Mouse (Mus musculus): ENCODE measurements around the gene Iltifb. TPM values are rescaled to one million over a fixed set of nuclear protein-coding genes. Genes with fewer than 3 reads are reported as not detected.
"Not testable (repeated sequence)": the region's sequence is repeated elsewhere in the genome, so short reads cannot be mapped to it uniquely, and the experiment has no call there.

Iltifb gene
- polyA plus RNA-seq (2012; rRNA removed) = 0.16 TPM in 1 of 2 replicates, not detected in the other

DNA sequence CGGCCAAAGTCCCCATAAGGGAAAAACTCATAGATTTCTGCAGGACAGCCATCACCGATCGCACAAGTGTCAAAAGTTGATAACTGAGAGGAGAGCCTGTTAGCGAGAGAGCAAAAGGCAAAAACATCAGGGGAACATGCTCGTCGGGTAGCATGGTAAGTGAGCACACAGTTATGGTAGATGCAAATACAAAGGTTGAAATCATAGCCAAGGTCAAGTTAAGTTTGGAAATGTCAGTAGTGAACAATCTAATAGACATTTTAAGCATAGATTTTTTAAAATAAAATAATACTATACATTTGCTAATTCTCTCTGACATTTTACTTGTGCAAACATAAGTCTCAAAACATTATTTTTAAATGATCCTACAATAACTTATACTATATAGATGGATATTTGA is at the start of gene Iltifb:
Gene Iltifb (minus strand): TSS at position 101 of the 400 bp plus-strand sequence.
- TF ChIP-seq POLR2A (IDR thresholded peaks at IDR 0.05; ENCODE audit: low read depth, low read length) (no peak), CTCF (IDR thresholded peaks at IDR 0.05; ENCODE audit: extremely low read depth, insufficient read length, insufficient replicate concordance, low read depth, low read length) (no peak)
- H3K27me3 ChIP-seq (ENCODE audit: control insufficient read depth, insufficient read depth, low read length) = no peaks in the 10 kb centered on the region
- no peaks in the 10 kb centered on the region for H3K36me3 ChIP-seq (ENCODE audit: control insufficient read depth, insufficient read depth, low read length)
- WGBS = 88% methylated on average over 6 of the region's 6 CpGs
- no peak within 1 kb of the TSS for H3K4me3 ChIP-seq (ENCODE audit: low read depth, low read length)
- H3K4me1 ChIP-seq (ENCODE audit: control insufficient read depth, insufficient read depth, insufficient read length, low read length) = no peaks in the 10 kb centered on the region
- no peak within 1 kb of the TSS for H3K27ac ChIP-seq (ENCODE audit: insufficient read depth, low read depth, low read length)

DNA sequence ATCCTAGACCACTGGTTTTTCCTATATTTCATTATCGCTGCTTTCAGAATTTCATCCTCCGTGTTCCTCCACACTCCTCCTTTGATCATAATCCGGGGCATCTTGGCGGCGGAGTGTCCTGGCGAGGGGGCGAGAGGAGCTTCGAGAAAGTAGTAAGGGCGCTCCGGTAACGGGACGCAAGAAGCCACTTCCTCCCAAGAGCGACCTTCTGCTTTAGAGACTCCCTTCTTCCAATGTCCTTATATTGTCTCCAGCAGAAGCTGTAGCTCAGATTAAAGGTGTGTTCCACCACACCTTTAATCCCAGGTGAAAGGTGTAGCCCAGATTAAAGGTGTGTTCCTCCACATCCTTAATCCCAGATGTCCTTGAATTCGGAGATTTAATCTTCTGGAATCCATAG is 48.3 kb upstream of the Iltifb start, which contains the start of gene Gm9046:
Gene Gm9046 (minus strand): TSS at position 101 of the 400 bp plus-strand sequence.
- not testable (repeated sequence) for H3K36me3 ChIP-seq (ENCODE audit: control insufficient read depth, insufficient read depth, low read length); H3K4me1 ChIP-seq (ENCODE audit: control insufficient read depth, insufficient read depth, insufficient read length, low read length); H3K27me3 ChIP-seq (ENCODE audit: control insufficient read depth, insufficient read depth, low read length); H3K4me3 ChIP-seq (ENCODE audit: low read depth, low read length); H3K27ac ChIP-seq (ENCODE audit: insufficient read depth, low read depth, low read length)
- WGBS = no CpG with 5 or more reads among the region's 14 CpGs

DNA sequence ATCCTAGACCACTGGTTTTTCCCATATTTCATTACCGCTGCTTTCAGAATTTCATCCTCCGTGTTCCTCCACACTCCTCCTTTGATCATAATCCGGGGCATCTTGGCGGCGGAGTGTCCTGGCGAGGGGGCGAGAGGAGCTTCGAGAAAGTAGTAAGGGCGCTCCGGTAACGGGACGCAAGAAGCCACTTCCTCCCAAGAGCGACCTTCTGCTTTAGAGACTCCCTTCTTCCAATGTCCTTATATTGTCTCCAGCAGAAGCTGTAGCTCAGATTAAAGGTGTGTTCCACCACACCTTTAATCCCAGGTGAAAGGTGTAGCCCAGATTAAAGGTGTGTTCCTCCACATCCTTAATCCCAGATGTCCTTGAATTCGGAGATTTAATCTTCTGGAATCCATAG is 42.9 kb upstream of the Iltifb start, which contains the start of gene Gm9045:
Gene Gm9045 (minus strand): TSS at position 101 of the 400 bp plus-strand sequence.
- no CpG with 5 or more reads among the region's 14 CpGs for WGBS
- H3K4me3 ChIP-seq (ENCODE audit: low read depth, low read length); H3K27ac ChIP-seq (ENCODE audit: insufficient read depth, low read depth, low read length); H3K4me1 ChIP-seq (ENCODE audit: control insufficient read depth, insufficient read depth, insufficient read length, low read length); H3K36me3 ChIP-seq (ENCODE audit: control insufficient read depth, insufficient read depth, low read length); H3K27me3 ChIP-seq (ENCODE audit: control insufficient read depth, insufficient read depth, low read length): not testable (repeated sequence)

DNA sequence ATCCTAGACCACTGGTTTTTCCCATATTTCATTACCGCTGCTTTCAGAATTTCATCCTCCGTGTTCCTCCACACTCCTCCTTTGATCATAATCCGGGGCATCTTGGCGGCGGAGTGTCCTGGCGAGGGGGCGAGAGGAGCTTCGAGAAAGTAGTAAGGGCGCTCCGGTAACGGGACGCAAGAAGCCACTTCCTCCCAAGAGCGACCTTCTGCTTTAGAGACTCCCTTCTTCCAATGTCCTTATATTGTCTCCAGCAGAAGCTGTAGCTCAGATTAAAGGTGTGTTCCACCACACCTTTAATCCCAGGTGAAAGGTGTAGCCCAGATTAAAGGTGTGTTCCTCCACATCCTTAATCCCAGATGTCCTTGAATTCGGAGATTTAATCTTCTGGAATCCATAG is 37.5 kb upstream of the Iltifb start, which contains the start of gene Gm9044:
Gene Gm9044 (minus strand): TSS at position 101 of the 400 bp plus-strand sequence.
- WGBS = no CpG with 5 or more reads among the region's 14 CpGs
- not testable (repeated sequence) for H3K27me3 ChIP-seq (ENCODE audit: control insufficient read depth, insufficient read depth, low read length); H3K4me1 ChIP-seq (ENCODE audit: control insufficient read depth, insufficient read depth, insufficient read length, low read length); H3K4me3 ChIP-seq (ENCODE audit: low read depth, low read length); H3K27ac ChIP-seq (ENCODE audit: insufficient read depth, low read depth, low read length); H3K36me3 ChIP-seq (ENCODE audit: control insufficient read depth, insufficient read depth, low read length)

GRCm38 (mm10) chr10:118326869-118327268 is 32.0 kb upstream of the Iltifb start, which contains the start of gene Gm9040:
TSS of gene Gm9040 (minus strand) at chr10:118326969.
- WGBS = no CpG with 5 or more reads among the region's 11 CpGs
- H3K36me3 ChIP-seq (ENCODE audit: control insufficient read depth, insufficient read depth, low read length); H3K4me1 ChIP-seq (ENCODE audit: control insufficient read depth, insufficient read depth, insufficient read length, low read length); H3K27me3 ChIP-seq (ENCODE audit: control insufficient read depth, insufficient read depth, low read length); H3K27ac ChIP-seq (ENCODE audit: insufficient read depth, low read depth, low read length); H3K4me3 ChIP-seq (ENCODE audit: low read depth, low read length): not testable (repeated sequence)

DNA sequence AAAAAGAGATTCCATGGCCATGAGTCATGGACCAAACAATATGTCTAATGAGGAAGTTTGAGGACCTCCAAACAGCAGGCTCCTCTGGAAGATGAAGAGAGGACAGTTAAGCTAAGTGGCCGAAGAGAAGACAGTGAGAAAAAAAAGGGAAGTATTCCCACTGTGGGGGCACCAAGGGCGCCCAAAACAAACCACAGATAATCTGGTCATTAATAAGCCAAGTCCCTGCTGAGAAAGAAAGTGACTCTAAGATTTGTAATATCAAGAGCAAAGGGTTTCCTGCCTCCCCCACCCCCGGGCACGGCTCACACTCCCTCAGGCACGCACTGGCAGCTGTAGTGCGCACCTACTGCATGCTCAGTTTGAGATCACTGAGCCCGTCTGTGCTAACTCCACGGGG is 24.2 kb upstream of the Iltifb start:
- WGBS = 77% methylated on average over 8 of the region's 8 CpGs
- TF ChIP-seq CTCF (IDR thresholded peaks at IDR 0.05; ENCODE audit: extremely low read depth, insufficient read length, insufficient replicate concordance, low read depth, low read length) = no peak
- no peak for TF ChIP-seq POLR2A (IDR thresholded peaks at IDR 0.05; ENCODE audit: low read depth, low read length)
- H3K4me3 ChIP-seq (ENCODE audit: low read depth, low read length) = no peak overlapping the region
- no peaks in the 10 kb centered on the region for H3K4me1 ChIP-seq (ENCODE audit: control insufficient read depth, insufficient read depth, insufficient read length, low read length)
- H3K36me3 ChIP-seq (ENCODE audit: control insufficient read depth, insufficient read depth, low read length) = no peaks in the 10 kb centered on the region
- no peak overlapping the region for H3K27ac ChIP-seq (ENCODE audit: insufficient read depth, low read depth, low read length)
- no peaks in the 10 kb centered on the region; the same call in 1 of the 2 replicates for H3K27me3 ChIP-seq (ENCODE audit: control insufficient read depth, insufficient read depth, low read length)

GRCm38 (mm10) chr10:118302133-118302532 is 7.3 kb upstream of the Iltifb start:
- not testable (repeated sequence) for H3K27ac ChIP-seq (ENCODE audit: insufficient read depth, low read depth, low read length); H3K36me3 ChIP-seq (ENCODE audit: control insufficient read depth, insufficient read depth, low read length); H3K4me1 ChIP-seq (ENCODE audit: control insufficient read depth, insufficient read depth, insufficient read length, low read length); H3K4me3 ChIP-seq (ENCODE audit: low read depth, low read length); H3K27me3 ChIP-seq (ENCODE audit: control insufficient read depth, insufficient read depth, low read length)
- 37% methylated on average over 2 of the region's 2 CpGs for WGBS

DNA sequence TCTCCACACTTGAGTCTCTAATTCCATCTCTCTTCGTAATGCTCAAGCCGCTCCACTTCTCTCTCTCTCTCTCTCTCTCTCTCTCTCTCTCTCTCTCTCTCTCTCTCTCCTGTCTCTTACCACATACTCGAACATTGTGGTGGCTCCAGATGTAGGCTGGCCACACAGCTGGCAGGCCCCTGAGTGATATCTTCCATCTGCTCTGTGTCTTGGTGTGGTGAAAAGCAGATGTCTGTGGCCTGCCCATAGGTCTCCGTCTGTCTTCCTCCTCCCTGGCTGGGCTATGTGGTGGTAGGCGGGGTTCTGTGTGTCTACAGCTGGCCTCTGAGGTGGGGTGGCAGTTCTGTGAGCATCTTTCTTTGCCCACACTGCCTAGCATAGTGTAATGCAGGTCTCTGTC is 11.8 kb downstream of the Iltifb start:
- not testable (repeated sequence) for H3K4me3 ChIP-seq (ENCODE audit: low read depth, low read length); H3K4me1 ChIP-seq (ENCODE audit: control insufficient read depth, insufficient read depth, insufficient read length, low read length); H3K27me3 ChIP-seq (ENCODE audit: control insufficient read depth, insufficient read depth, low read length); H3K27ac ChIP-seq (ENCODE audit: insufficient read depth, low read depth, low read length); H3K36me3 ChIP-seq (ENCODE audit: control insufficient read depth, insufficient read depth, low read length)
- WGBS = 82% methylated on average over 2 of the region's 5 CpGs

GRCm38 (mm10) chr10:118282565-118282964 is 12.3 kb downstream of the Iltifb start:
- H3K27me3 ChIP-seq (ENCODE audit: control insufficient read depth, insufficient read depth, low read length); H3K4me3 ChIP-seq (ENCODE audit: low read depth, low read length); H3K36me3 ChIP-seq (ENCODE audit: control insufficient read depth, insufficient read depth, low read length); H3K27ac ChIP-seq (ENCODE audit: insufficient read depth, low read depth, low read length); H3K4me1 ChIP-seq (ENCODE audit: control insufficient read depth, insufficient read depth, insufficient read length, low read length): not testable (repeated sequence)
- WGBS = 70% methylated on average over 7 of the region's 7 CpGs

DNA sequence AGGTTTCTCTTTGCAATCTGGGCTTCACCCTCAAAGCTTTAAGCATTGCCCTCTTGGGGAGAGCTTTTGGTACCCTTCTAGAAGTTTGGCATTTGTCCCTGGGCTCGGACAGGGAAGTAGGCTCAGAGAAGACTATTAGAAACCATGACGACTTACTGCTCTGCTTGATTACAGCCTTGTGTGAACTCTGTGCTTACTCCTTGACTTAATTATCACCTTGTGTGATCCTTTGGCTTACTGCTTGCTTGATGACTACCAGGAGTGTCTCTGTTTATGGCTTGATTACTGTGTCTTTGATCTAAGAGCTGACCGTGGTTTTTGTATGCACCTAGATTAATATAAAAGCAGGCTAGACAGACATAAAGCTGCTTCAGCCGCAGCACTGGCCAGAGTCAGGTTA is 16.8 kb downstream of the Iltifb start:
- not testable (repeated sequence) for H3K27me3 ChIP-seq (ENCODE audit: control insufficient read depth, insufficient read depth, low read length); H3K27ac ChIP-seq (ENCODE audit: insufficient read depth, low read depth, low read length); H3K36me3 ChIP-seq (ENCODE audit: control insufficient read depth, insufficient read depth, low read length); H3K4me3 ChIP-seq (ENCODE audit: low read depth, low read length); H3K4me1 ChIP-seq (ENCODE audit: control insufficient read depth, insufficient read depth, insufficient read length, low read length)
- no CpG with 5 or more reads among the region's 4 CpGs for WGBS

- H3K4me3 ChIP-seq (ENCODE audit: low read depth, low read length); H3K4me1 ChIP-seq (ENCODE audit: control insufficient read depth, insufficient read depth, insufficient read length, low read length); H3K27ac ChIP-seq (ENCODE audit: insufficient read depth, low read depth, low read length); H3K36me3 ChIP-seq (ENCODE audit: control insufficient read depth, insufficient read depth, low read length); H3K27me3 ChIP-seq (ENCODE audit: control insufficient read depth, insufficient read depth, low read length): not testable (repeated sequence)
- whole genome bisulfite sequencing = 80% methylated on average over 1 of the region's 2 CpGs
Observed at GRCm38 (mm10) chr10:118271416-118271815, 23.4 kb downstream of the Iltifb start.

GRCm38 (mm10) chr10:118268812-118269211 is 26.0 kb downstream of the Iltifb start:
- not testable (repeated sequence) for H3K36me3 ChIP-seq (ENCODE audit: control insufficient read depth, insufficient read depth, low read length); H3K27ac ChIP-seq (ENCODE audit: insufficient read depth, low read depth, low read length)
- whole genome bisulfite sequencing = 89% methylated on average over 1 of the region's 8 CpGs

More at GRCm38 (mm10) chr10:118268812-118269211, 26.0 kb downstream of the Iltifb start:
- not testable (repeated sequence) for H3K4me3 ChIP-seq (ENCODE audit: low read depth, low read length); H3K27me3 ChIP-seq (ENCODE audit: control insufficient read depth, insufficient read depth, low read length); H3K4me1 ChIP-seq (ENCODE audit: control insufficient read depth, insufficient read depth, insufficient read length, low read length)
